Mouse (Mus musculus): ENCODE measurements around the gene Spaca4. TPM values are rescaled to one million over a fixed set of nuclear protein-coding genes. Genes with fewer than 3 reads are reported as not detected.

Spaca4 gene
- polyA plus RNA-seq, 1 experiment from 2014 or later: not detected

Other genes starting within 250 kb of the Spaca4 start
- 2.6 and 2.8 TPM in 2 replicates for gene Tulp2, start 243.9 kb downstream of the Spaca4 start, polyA plus RNA-seq (2015; fragmentation: Nextera tagmentation; extraction: Ambion mirVana)
- gene Gm45808, start 239.0 kb downstream of the Spaca4 start, polyA plus RNA-seq (2015; fragmentation: Nextera tagmentation; extraction: Ambion mirVana): not detected in 2 replicates
- 1.1 and 1.5 TPM in 2 replicates for gene Dhdh, start 237.0 kb downstream of the Spaca4 start, polyA plus RNA-seq (2015; fragmentation: Nextera tagmentation; extraction: Ambion mirVana)
- 110 and 111 TPM in 2 replicates for gene Nucb1, start 215.4 kb downstream of the Spaca4 start, polyA plus RNA-seq (2015; fragmentation: Nextera tagmentation; extraction: Ambion mirVana)
- 16.2 and 17.2 TPM in 2 replicates for gene Ppp1r15a, start 199.5 kb downstream of the Spaca4 start, polyA plus RNA-seq (2015; fragmentation: Nextera tagmentation; extraction: Ambion mirVana)
- 3.3 and 4.6 TPM in 2 replicates for gene Plekha4, start 199.5 kb downstream of the Spaca4 start, polyA plus RNA-seq (2015; fragmentation: Nextera tagmentation; extraction: Ambion mirVana)
- 1.1 and 1.2 TPM in 2 replicates for gene Hsd17b14, start 170.9 kb downstream of the Spaca4 start, polyA plus RNA-seq (2015; fragmentation: Nextera tagmentation; extraction: Ambion mirVana)
- 86.5 and 87.3 TPM in 2 replicates for gene Bcat2, start 155.7 kb downstream of the Spaca4 start, polyA plus RNA-seq (2015; fragmentation: Nextera tagmentation; extraction: Ambion mirVana)
- gene Fgf21, start 110.3 kb downstream of the Spaca4 start, polyA plus RNA-seq (2015; fragmentation: Nextera tagmentation; extraction: Ambion mirVana): 17.5 and 20.5 TPM in 2 replicates
- gene Fut1, start 108.5 kb downstream of the Spaca4 start, polyA plus RNA-seq (2015; fragmentation: Nextera tagmentation; extraction: Ambion mirVana): 1.4 and 3.2 TPM in 2 replicates
- gene Izumo1, start 104.0 kb downstream of the Spaca4 start, polyA plus RNA-seq (2015; fragmentation: Nextera tagmentation; extraction: Ambion mirVana): 0.08 and 0.16 TPM in 2 replicates
- gene Rasip1, start 98.3 kb downstream of the Spaca4 start, polyA plus RNA-seq (2015; fragmentation: Nextera tagmentation; extraction: Ambion mirVana): 2.9 and 4.4 TPM in 2 replicates
- 1.6 and 1.9 TPM in 2 replicates for gene Mamstr, start 85.8 kb downstream of the Spaca4 start, polyA plus RNA-seq (2015; fragmentation: Nextera tagmentation; extraction: Ambion mirVana)
- gene Fut2, start 59.4 kb downstream of the Spaca4 start, polyA plus RNA-seq (2015; fragmentation: Nextera tagmentation; extraction: Ambion mirVana): 0.44 and 0.52 TPM in 2 replicates
- 0.73 and 0.76 TPM in 2 replicates for gene Ntn5, start 41.8 kb downstream of the Spaca4 start, polyA plus RNA-seq (2015; fragmentation: Nextera tagmentation; extraction: Ambion mirVana)
- 0.30 and 0.53 TPM in 2 replicates for gene Sec1, start 31.4 kb downstream of the Spaca4 start, polyA plus RNA-seq (2015; fragmentation: Nextera tagmentation; extraction: Ambion mirVana)
- gene Car11, start 26.0 kb downstream of the Spaca4 start, polyA plus RNA-seq (2015; fragmentation: Nextera tagmentation; extraction: Ambion mirVana): 0.35 and 0.36 TPM in 2 replicates
- gene Dbp, start 20.7 kb downstream of the Spaca4 start, polyA plus RNA-seq (2015; fragmentation: Nextera tagmentation; extraction: Ambion mirVana): 10.6 and 13.4 TPM in 2 replicates
- 1,315 and 1,426 TPM in 2 replicates for gene Rpl18, start 10.4 kb downstream of the Spaca4 start, polyA plus RNA-seq (2015; fragmentation: Nextera tagmentation; extraction: Ambion mirVana)
- 19.8 and 21.8 TPM in 2 replicates for gene Sphk2, start 7.8 kb downstream of the Spaca4 start, polyA plus RNA-seq (2015; fragmentation: Nextera tagmentation; extraction: Ambion mirVana)
- 0.50 and 0.66 TPM in 2 replicates for gene Fam83e, start 4.6 kb downstream of the Spaca4 start, polyA plus RNA-seq (2015; fragmentation: Nextera tagmentation; extraction: Ambion mirVana)
- gene Lmtk3, start 57.9 kb upstream of the Spaca4 start, polyA plus RNA-seq (2015; fragmentation: Nextera tagmentation; extraction: Ambion mirVana): not detected in 2 replicates
- gene Sult2b1, start 58.9 kb upstream of the Spaca4 start, polyA plus RNA-seq (2015; fragmentation: Nextera tagmentation; extraction: Ambion mirVana): 4.1 and 5.8 TPM in 2 replicates
- gene Cyth2, start 88.8 kb upstream of the Spaca4 start, polyA plus RNA-seq (2015; fragmentation: Nextera tagmentation; extraction: Ambion mirVana): 96.3 and 98.0 TPM in 2 replicates
- 0.10 and 0.31 TPM in 2 replicates for gene Kcnj14, start 99.0 kb upstream of the Spaca4 start, polyA plus RNA-seq (2015; fragmentation: Nextera tagmentation; extraction: Ambion mirVana)
- gene Grwd1, start 105.1 kb upstream of the Spaca4 start, polyA plus RNA-seq (2015; fragmentation: Nextera tagmentation; extraction: Ambion mirVana): 48.7 and 50.8 TPM in 2 replicates
- gene Kdelr1, start 147.0 kb upstream of the Spaca4 start, polyA plus RNA-seq (2015; fragmentation: Nextera tagmentation; extraction: Ambion mirVana): 35.8 and 38.7 TPM in 2 replicates
- gene Grin2d, start 152.6 kb upstream of the Spaca4 start, polyA plus RNA-seq (2015; fragmentation: Nextera tagmentation; extraction: Ambion mirVana): 0.13 and 0.23 TPM in 2 replicates
- 1.4 and 1.5 TPM in 2 replicates for gene Syngr4, start 170.9 kb upstream of the Spaca4 start, polyA plus RNA-seq (2015; fragmentation: Nextera tagmentation; extraction: Ambion mirVana)
- 4.3 and 4.6 TPM in 2 replicates for gene Tmem143, start 171.1 kb upstream of the Spaca4 start, polyA plus RNA-seq (2015; fragmentation: Nextera tagmentation; extraction: Ambion mirVana)
- 262 and 266 TPM in 2 replicates for gene Emp3, start 195.6 kb upstream of the Spaca4 start, polyA plus RNA-seq (2015; fragmentation: Nextera tagmentation; extraction: Ambion mirVana)
- 2.3 and 2.6 TPM in 2 replicates for gene Ccdc114, start 198.3 kb upstream of the Spaca4 start, polyA plus RNA-seq (2015; fragmentation: Nextera tagmentation; extraction: Ambion mirVana)

All from thymus, postnatal 0 days (tissue).